Mouse (Mus musculus): ENCODE results near the gene Timm8b.

Gene Timm8b

GRCm38 (mm10) chr9:50603189-50603997 lies at the start of gene Timm8b, which contains the start of gene Sdhd:
Gene Timm8b (plus strand): TSS chr9:50603910.
Gene Sdhd (minus strand): TSS chr9:50603812.
- DNase-seq (ENCODE audit: low read depth, low spot score) = peak; percentile 98

GRCm38 (mm10) chr9:50554241-50555093 lies 49.2 kb upstream of the Timm8b start, which contains the start of gene Il18:
Gene Il18 (plus strand): TSS chr9:50554827.
- peak; percentile 73 for DNase-seq (ENCODE audit: low read depth, low spot score)

GRCm38 (mm10) chr9:50555094-50555446 lies 48.6 kb upstream of the Timm8b start, which contains the start of gene Bco2:
Gene Bco2 (minus strand): TSS chr9:50555181.
- DNase-seq (ENCODE audit: low read depth, low spot score) = peak; percentile 54

DNA sequence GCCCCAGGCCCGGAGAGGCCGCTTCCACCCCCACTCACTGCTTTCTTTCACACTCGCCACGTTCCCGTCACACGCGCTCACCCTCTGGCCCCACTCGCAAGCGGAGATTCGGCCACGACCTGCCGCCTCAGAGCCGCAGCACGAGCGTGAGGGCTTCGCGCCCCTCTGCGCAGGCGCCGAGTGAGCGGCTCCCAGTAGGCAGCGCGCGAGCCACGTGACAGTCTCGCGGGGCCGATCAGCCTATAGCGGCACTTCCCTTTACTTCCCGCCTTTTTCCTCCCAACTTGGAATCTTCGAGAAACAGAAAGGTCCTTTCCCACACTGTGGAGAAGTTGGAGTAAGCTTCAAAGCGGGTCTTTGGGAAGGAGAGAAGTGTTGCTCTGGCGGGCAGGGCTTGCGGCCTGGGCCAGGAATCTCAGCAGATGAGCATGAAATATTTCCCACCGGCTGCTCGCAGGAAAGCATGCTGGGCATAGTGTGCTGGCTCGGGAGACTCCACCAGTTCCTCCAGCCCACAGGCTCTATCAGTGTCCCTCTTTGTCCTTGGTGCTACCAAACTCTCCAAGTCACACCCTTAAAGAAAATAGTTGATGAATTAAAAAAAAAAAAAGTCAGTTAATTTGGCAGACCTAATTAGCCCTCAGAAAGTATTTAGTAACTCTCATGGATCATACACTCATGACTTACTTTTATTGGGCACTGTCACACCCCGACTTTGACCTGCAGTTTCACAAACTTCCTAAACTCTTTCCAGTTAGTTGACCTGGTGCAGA lies 42.4 kb upstream of the Timm8b start, which contains the start of gene Tex12:
Tex12 (minus strand) TSS at position 181 of the 773 bp plus-strand sequence.
- DNase-seq (ENCODE audit: low read depth, low spot score) = peak; percentile 83

DNA sequence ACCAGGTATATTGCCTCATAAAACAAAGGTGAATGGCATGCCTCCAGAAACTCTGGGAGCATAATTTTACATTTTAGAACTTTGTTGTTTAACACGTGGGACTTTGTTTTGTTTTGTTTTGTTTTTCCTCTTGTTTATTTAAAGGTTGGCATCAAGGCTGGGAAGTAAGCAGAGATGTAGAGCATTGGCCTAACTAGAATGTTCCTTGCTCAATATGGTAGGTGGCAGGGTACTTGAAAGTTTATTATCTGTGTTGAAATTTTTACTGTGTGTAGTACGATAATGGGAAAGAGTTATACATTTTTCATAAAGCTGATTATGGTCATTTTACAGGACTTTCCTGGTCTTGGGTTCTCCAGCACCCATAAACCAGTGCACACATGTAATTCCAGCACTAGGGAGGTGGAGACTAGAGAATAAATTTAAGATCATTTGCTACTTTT lies 41.8 kb upstream of the Timm8b start:
- no peak for DNase-seq (ENCODE audit: low read depth, low spot score)

GRCm38 (mm10) chr9:50565173-50565572 lies 38.5 kb upstream of the Timm8b start:
- no peak for DNase-seq (ENCODE audit: low read depth, low spot score)

DNA sequence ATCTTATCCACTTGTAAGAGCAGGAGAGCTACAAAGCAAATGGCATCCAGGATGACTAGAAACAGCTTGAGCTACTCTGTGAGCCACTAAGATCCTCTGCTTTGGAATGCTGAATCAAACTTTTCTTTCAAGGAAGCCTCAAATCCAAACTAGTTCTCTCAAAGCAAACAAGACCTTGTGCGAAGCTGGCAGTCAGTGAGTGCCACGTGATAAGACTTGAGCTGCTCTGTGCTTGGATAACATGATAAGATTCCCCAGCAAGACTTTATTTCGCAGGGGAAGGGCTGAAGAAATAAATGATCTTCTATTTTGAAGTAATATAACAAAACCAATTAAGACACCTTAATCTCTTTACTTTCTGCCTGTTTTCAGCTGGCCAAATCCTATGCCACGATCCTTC lies 37.8 kb upstream of the Timm8b start:
- DNase-seq (ENCODE audit: low read depth, low spot score) = no peak

- no peak for DNase-seq (ENCODE audit: low read depth, low spot score)
Observed at GRCm38 (mm10) chr9:50567372-50567771, 36.3 kb upstream of the Timm8b start.

- DNase-seq (ENCODE audit: low read depth, low spot score) = no peak
Observed at GRCm38 (mm10) chr9:50567881-50568280, 35.8 kb upstream of the Timm8b start.

DNA sequence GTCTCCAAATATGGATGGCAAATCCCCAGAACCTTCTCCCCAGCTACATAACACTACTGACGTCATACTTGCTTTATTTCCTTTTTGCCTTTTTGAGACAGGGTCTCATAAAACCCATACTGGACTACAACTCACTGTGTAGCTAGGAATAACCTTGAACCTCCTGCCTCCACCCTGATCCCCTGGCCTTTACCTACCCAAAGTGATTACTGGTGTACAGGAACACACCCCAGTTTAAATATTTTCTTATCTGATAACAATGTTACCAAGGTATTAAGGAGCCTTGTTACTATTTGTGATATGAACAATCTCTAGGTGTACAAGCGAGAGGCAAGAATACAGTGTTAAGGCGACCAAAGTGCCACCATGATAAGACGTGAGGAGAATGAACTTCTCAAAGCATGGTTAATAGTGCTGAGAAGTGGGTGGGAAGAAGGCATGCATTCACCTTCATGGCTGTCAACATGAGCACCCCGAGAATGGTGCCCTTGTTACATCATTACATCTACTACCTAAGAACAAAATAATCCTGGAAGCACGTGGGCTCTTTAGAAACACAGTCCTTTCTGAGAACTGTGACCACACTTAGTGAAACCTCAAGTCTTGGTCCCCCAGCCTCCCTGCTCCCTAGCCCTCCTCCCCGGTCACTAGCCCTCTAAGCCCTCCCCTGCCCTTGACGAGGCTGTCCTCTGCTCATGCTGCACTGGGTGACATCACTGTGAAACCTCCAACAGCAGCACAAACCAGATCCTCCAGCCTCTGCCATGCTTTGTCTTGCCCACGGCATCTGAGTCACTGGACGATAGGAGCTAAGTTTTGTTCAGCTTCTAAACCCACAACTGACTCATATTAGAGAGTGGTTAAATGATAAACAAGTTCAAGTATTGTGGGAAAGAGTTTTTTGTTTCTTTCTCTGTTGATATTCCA lies 33.8 kb upstream of the Timm8b start:
- no peak for DNase-seq (ENCODE audit: low read depth, low spot score)

GRCm38 (mm10) chr9:50580370-50580769 lies 23.3 kb upstream of the Timm8b start:
- no peak for DNase-seq (ENCODE audit: low read depth, low spot score)

DNA sequence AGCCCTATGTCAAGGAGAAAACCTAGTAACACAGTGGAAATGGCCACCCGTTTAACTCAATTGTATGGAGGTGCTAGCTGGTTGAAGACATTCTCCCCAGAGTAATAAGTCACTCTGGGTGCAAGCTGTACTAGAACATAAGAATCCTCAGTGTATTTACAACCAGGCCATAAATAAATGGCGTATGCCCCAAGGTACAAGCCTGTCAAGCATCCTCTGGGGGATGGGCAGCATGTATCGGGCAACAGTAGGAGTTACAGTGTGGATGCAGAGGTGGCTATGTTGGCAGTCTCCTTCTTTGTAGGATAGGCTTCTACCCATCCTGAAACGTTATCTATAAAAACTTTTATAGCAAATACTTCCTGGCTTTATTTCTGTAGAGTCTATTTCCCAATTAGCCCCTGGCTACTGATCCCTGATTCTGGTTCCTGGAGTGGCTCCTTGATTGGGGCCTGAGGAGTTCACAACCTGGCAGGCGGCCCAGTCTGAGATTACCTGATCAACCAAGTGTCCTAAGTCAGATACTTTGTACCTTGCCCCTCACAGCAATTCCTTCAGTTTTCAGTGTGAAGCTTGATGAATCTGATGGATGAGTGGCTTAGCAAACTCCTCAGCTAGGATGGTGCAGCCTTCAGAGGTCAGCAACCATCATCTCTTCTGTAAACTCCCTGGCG lies 18.4 kb upstream of the Timm8b start:
- DNase-seq (ENCODE audit: low read depth, low spot score) = no peak

DNA sequence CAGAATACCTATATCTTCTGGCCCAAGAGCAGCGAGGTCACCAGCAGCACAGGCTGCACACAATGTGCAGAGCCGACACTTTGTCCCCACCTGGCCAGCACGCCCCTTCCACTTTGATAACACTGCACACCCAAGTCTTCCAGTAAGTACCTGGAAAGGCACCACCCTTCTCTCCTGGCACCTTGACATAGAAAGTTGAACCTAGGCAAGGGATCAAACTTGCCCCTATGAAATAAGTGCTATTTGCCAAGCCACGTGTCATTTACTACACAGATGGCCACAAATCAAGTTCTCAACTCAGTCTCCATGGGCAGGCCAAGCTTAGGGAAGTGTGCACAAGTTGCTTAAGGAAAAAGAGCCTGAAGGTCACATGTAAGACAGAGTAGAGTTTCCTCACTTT lies 16.8 kb upstream of the Timm8b start:
- no peak for DNase-seq (ENCODE audit: low read depth, low spot score)

- no peak for DNase-seq (ENCODE audit: low read depth, low spot score)
Observed at GRCm38 (mm10) chr9:50590856-50591518, 12.7 kb upstream of the Timm8b start.

GRCm38 (mm10) chr9:50592955-50593354 lies 10.8 kb upstream of the Timm8b start:
- peak; percentile 16 for DNase-seq (ENCODE audit: low read depth, low spot score)

- peak; percentile 72 for DNase-seq (ENCODE audit: low read depth, low spot score)
Observed at GRCm38 (mm10) chr9:50593544-50593943, 10.2 kb upstream of the Timm8b start.

GRCm38 (mm10) chr9:50594794-50595417 lies 8.8 kb upstream of the Timm8b start:
- DNase-seq (ENCODE audit: low read depth, low spot score) = no peak

- DNase-seq (ENCODE audit: low read depth, low spot score) = no peak
Observed at GRCm38 (mm10) chr9:50596973-50597372, 6.7 kb upstream of the Timm8b start.

DNA sequence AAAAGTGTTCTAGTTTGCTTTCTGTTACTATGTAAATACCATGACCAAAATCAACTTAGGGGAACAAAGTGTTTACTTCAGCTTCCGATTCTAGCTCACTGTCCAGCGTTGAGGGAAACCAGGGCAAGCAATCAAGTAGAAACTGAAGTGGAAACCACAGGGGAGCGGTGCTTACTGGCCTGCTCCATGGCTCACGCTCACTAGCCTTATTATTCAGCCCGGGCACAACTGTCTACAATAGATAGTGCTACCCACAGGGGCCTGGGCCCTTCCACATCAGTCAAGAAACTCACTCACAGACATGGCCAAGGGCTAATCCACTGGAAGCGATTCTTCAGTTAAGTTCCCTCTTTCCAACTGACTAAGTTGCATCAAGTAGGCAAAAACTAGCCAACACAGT lies 2.2 kb upstream of the Timm8b start:
- DNase-seq (ENCODE audit: low read depth, low spot score) = no peak

Measured in ZHBTc4 (cell line).